Mouse (Mus musculus): ENCODE measurements around the gene Ptpn11. TPM values are rescaled to one million over a fixed set of nuclear protein-coding genes. Genes with fewer than 3 reads are reported as not detected.

Ptpn11 gene
- 9.5 and 10.6 TPM in 2 replicates for polyA plus RNA-seq (2012; rRNA removed; ENCODE audit: low replicate concordance)

GRCm38 (mm10) chr5:121190836-121191583 is at the start of gene Ptpn11:
Ptpn11 (minus strand) TSS chr5:121191397.

GRCm38 (mm10) chr5:121219980-121220731 is 29.0 kb upstream of the Ptpn11 start, which contains the start of gene Hectd4:
Hectd4 (plus strand) TSS chr5:121220219.

GRCm38 (mm10) chr5:121204132-121205089 is 13.2 kb upstream of the Ptpn11 start, which contains the start of gene Rpl6:
Rpl6 (plus strand) TSS chr5:121204481.

Other genes with a start within 250 kb of the Ptpn11 start
- gene Rph3a, start 181.3 kb downstream of the Ptpn11 start, polyA plus RNA-seq (2012; rRNA removed; ENCODE audit: low replicate concordance) = 0.15 and 0.37 TPM in 2 replicates
- 109 and 131 TPM in 2 replicates for gene Rpl6, start 13.1 kb upstream of the Ptpn11 start, polyA plus RNA-seq (2012; rRNA removed; ENCODE audit: low replicate concordance)
- gene Hectd4, start 28.8 kb upstream of the Ptpn11 start, polyA plus RNA-seq (2012; rRNA removed; ENCODE audit: low replicate concordance) = 14.4 and 14.7 TPM in 2 replicates
- gene Trafd1, start 194.2 kb upstream of the Ptpn11 start, polyA plus RNA-seq (2012; rRNA removed; ENCODE audit: low replicate concordance) = 48.9 and 81.0 TPM in 2 replicates
- gene Naa25, start 206.5 kb upstream of the Ptpn11 start, polyA plus RNA-seq (2012; rRNA removed; ENCODE audit: low replicate concordance) = 1.9 and 3.2 TPM in 2 replicates

All from duodenum, adult 2 months (tissue).